Mouse (Mus musculus) cerebellum, adult 2 months (tissue): ENCODE results near the gene Gpr19.

Experiments used
- CTCF ChIP-seq: fragments of 200-500 bp; IDR thresholded peaks from 2 replicates; pipeline ENCODE4 v1.5.1; 2011; ENCODE audit warnings: low read depth, mild to moderate bottlenecking, control low read depth, low read length, moderate library complexity, borderline replicate concordance; ENCODE audit not compliant: insufficient read depth
- POLR2A ChIP-seq: fragments of 200-500 bp; IDR thresholded peaks from 2 replicates; pipeline ENCODE4 v1.6.1; 2011; ENCODE audit warnings: low read length, control low read depth, borderline replicate concordance; ENCODE audit not compliant: insufficient read depth

- TF ChIP-seq CTCF: no peak
- TF ChIP-seq POLR2A: no peak
These were observed 31.5 kb upstream of the Gpr19 start for GRCm38 (mm10) chr6:134929926-134930325.
